Mouse (Mus musculus) layer of hippocampus, adult 2 months (tissue): ENCODE data around the gene Slc30a10. TPM values are rescaled to one million over a fixed set of nuclear protein-coding genes. Genes with fewer than 3 reads are reported as not detected.

ENCODE experiments used
- DNase-seq, 2 experiments: peaks; one replicate each; pipeline ENCODE4 v3.0.0; 2022; ENCODE audit warnings: low spot score in 2 of 2
- H3K27ac ChIP-seq: fragments of 200-600 bp; 2 replicates; pipeline ENCODE4 v1.8.1; 2022
- H3K4me3 ChIP-seq: fragments of 200-600 bp; 2 replicates; pipeline ENCODE4 v1.8.1; 2022; ENCODE audit warnings: mild to moderate bottlenecking
- CTCF ChIP-seq: fragments of 200-600 bp; conservative IDR thresholded peaks from 2 replicates; pipeline ENCODE4 v1.8.1; 2022; ENCODE audit warnings: antibody characterized with exemption, mild to moderate bottlenecking, moderate library complexity
- total RNA-seq, 2 experiments: library from RNA; stranded (reverse); gene quantifications; 2 replicates each; pipeline ENCODE4 v1.2.3; 2021

The Slc30a10 gene
- total RNA-seq, 2 experiments from 2014 or later: 8.5 to 9.0 TPM

GRCm38 (mm10) chr1:185509042-185509441 is 54.4 kb downstream of the Slc30a10 start:
- H3K4me3 ChIP-seq: no peak overlapping the region
- no peak for TF ChIP-seq CTCF
- DNase-seq: no peak
- H3K27ac ChIP-seq: no peak overlapping the region

- H3K4me3 ChIP-seq: no peak overlapping the region
- DNase-seq: no peak
- TF ChIP-seq CTCF: no peak
Measured at GRCm38 (mm10) chr1:185511306-185511705, 56.7 kb downstream of the Slc30a10 start.

GRCm38 (mm10) chr1:185515526-185515979 is 60.9 kb downstream of the Slc30a10 start:
- Histone ChIP-seq H3K4me3 (no peak overlapping the region), H3K27ac (no peak overlapping the region)
- no peak for DNase-seq
- TF ChIP-seq CTCF: no peak

More at GRCm38 (mm10) chr1:185511306-185511705, 56.7 kb downstream of the Slc30a10 start:
- no peak overlapping the region for H3K27ac ChIP-seq

- DNase-seq: no peak
- no peak for TF ChIP-seq CTCF
- no peak overlapping the region for H3K4me3 ChIP-seq
- no peak overlapping the region for H3K27ac ChIP-seq
Measured at GRCm38 (mm10) chr1:185516041-185516440, 61.4 kb downstream of the Slc30a10 start.

GRCm38 (mm10) chr1:185517566-185517965 is 62.9 kb downstream of the Slc30a10 start:
- peak; percentile 28 to 63 for DNase-seq
- Histone ChIP-seq H3K4me3 (no peak overlapping the region), H3K27ac (no peak overlapping the region)
- peak; percentile 80 for TF ChIP-seq CTCF

Other genes starting within 250 kb of the Slc30a10 start
- gene Iars2, start 125.5 kb upstream of the Slc30a10 start, total RNA-seq: 10 to 100 TPM; 29.9 to 34.3 TPM
- 10 to 100 TPM; 65.2 to 74.8 TPM for gene Bpnt1, start 122.7 kb upstream of the Slc30a10 start, total RNA-seq
- gene Eprs, start 91.8 kb upstream of the Slc30a10 start, total RNA-seq: 10 to 100 TPM; 65.2 to 69.5 TPM